Mouse (Mus musculus) c-Kit-positive CD71-negative TER-119-negative erythroid progenitor cells, embryonic 14.5 days (primary cell): ENCODE data around the gene Miox.
A peak's percentile ranks its signal among the peaks of the same experiment; 100 is the strongest.

ENCODE experiments used
- DNase-seq: peaks from one replicate; pipeline ENCODE4 v3.0.0-alpha.2; 2013; ENCODE audit warnings: low read depth

Gene Miox

DNA sequence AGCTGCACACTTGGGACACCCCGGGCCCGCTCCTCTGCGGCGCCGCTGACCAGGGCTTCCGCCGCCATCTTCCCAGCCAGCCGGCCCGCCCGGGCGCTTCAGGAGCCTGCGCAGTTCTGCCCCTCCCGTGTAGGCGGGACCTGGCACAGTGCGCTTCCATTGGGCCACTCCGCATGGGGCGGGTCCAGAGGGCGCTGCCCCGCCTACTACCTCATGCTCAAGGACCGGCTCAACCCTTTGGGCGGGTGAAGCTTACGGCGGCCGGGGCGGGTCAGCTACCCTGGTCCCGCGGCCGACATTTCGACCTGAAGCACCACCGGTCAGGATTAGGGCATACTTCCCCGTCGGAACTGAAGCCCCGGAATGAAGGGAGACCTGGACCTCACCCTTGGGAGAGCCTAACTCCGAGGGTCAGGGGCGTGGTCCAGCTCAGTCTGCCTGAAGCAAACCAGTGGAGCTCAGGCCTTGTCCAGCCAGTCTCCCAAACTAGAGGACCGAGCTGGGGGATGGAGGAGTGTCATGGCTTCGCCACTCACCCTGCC, 18.9 kb upstream of the Miox start, which contains the start of gene Sbf1:
Gene Sbf1, minus strand, starts transcription at position 122 of the 542 bp plus-strand sequence.
- peak; percentile 94 for DNase-seq

DNA sequence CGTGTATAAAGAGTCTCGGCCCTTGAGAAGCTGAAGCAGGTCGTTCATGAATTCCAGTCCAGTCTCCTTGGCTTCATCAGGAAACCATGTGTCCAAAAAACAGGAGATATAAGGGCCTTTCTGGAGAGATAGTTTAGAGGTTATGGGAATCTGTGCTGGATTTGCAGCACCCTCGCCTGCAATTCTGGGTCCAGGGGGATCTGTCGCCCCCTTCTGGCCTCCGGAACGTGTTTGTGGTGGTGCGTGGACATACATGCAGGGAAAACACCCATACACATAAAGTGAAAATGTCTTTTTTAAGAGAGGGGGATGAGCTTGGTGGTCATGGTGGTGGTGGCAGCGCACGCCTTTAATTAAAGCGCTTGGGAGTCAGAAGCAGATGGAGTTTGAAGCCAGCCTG, 18.1 kb upstream of the Miox start:
- no peak for DNase-seq

DNA sequence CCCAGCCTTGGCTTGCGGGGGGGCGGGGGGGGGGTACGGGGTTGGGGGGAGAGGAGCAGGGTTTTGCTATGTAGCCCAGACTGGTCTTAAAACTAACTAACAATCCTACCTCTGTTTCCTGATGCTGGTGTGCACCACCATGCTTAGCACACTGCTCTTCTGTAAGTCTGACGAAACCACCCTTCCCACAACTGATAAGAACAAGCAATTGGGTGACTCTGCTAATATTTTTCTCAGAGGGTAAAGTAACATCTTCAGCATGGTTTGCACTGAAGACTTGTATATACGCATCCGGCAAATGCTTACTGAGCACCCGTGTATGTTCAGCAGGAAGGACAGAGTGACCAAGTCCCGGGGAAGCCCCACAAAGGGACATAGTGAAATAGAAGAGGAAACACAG, 12.9 kb upstream of the Miox start:
- DNase-seq = no peak

DNA sequence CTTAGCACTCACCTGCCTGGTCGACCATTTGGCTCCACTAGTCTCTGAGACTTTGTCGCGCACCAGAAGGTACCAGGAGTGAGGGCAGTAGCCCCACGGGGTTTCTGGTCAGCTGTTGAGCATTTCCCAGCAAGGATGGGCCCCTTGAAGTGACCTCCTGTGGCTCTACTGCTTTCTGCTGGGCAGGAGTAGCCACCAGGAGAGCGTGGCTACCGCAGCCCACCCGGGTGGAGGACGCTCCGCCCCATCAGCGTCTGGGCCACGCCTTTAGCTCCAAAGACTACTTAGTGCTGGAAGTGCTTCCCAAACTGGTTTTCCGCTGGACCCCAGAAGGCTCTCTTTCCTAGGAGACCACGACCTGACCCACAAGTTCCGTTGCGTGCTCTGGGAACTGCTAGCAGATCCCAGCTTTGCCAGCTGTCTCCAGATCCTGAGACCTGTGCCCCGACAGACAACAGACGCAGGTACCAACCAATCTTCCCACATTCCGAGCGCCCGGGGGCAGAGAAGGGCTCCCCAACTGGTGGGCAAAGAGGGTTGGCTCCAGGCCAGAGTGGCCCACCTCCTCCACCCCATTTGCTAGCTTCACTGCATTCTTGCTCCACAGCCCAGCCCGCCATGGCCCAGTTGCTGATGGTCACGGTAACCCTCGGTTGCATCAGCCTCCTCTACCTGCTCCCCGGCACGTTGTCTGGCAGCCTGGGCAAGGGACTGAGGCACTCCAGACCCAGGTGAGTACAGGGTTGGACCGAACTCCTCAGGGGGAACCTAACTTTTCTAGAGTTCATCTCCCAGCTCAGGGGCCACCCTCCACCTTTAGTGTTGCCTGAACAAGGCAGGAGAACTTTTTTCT, 11.3 kb upstream of the Miox start, which contains the start of gene Adm2:
Gene Adm2, plus strand, starts transcription at position 51 of the 853 bp plus-strand sequence.
- no peak for DNase-seq

DNA sequence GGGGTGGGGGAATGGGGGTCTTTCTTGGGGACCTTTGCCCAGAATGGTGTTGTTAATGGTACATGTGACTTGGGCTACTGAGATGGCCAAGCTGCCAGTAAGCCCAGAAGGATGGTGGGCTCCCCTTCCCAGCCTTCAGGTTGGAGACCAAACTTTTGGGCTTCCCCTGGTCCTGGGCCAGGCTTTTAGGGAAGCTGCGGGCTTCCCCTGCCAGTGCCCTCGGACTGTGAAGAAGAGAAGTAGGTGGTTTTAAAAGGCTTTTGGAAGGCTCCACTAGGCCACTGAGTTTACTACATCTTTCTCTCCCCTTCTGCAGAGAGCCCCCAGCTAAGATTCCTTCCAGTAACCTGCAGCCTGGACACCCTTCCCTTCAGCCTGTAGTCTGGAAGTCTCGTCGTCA, 10.5 kb upstream of the Miox start:
- DNase-seq = no peak

DNA sequence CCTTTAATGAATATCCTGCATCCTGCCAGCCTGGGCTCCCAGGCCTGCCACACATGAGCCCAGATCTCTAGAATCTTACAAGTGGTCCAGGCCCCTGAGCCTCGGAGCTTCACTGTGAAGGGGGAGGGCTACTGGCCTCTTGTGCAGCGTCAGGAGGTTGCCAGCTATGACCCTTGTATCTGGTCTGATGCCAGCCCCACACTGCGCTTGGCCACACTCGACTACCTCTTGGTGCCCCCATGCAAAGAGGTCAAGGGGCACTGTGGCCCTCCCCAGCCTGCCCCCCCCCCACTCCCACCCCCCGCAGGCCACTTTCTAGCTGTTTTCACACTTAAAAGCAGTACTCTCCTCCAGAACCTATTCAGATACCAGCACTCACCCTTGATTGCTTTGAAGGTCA, 7.8 kb upstream of the Miox start:
- no peak for DNase-seq

DNA sequence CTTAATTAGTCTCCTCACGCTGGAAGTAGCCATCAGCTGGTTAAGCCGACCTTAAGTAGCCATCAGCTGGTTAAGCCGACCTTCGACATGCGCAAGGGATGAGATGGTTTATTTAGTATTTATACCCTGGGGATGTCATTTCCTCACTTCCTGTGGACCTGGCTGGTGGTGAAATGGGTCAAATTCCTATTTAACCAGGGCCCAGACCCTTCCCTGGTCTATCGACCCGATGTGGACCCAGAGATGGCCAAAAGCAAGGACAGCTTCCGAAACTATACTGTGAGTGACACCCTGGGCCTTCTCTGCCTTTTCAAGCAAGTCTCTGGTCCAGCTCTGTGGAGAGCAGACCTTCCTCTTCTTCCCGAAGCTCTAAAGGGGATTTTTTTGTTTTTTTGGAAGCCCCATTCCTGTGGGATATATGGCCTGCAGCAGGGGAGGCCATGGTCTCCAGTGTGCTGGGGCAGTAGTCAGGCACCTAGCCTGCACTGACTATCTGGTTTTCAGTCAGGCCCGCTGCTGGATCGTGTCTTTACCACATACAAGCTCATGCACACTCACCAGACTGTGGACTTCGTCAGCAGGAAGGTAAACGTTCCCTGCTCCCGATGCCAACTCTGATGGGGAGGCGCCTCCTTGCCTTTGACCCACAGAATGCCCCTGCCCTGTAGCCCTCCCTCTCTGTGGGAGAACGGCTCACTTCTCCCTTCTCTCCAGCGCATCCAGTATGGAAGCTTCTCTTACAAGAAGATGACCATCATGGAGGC, 758 bp downstream of the Miox start:
- DNase-seq = no peak

DNA sequence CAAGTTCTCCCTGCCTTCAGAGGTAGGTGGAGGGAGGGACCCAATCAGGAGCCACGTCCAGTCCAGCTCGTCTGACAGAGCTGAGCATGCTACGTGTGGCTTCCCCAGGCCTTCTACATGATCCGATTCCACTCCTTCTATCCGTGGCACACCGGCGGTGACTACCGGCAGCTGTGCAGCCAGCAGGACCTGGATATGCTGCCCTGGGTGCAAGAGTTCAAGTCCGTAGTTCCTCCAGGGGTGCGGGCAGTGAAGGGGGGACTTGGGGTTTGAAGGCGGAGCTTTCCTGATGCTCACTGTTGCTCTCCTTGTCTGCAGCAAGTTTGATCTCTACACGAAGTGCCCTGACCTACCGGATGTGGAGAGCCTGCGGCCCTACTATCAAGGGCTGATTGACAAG, 2.2 kb downstream of the Miox start:
- DNase-seq = no peak

DNA sequence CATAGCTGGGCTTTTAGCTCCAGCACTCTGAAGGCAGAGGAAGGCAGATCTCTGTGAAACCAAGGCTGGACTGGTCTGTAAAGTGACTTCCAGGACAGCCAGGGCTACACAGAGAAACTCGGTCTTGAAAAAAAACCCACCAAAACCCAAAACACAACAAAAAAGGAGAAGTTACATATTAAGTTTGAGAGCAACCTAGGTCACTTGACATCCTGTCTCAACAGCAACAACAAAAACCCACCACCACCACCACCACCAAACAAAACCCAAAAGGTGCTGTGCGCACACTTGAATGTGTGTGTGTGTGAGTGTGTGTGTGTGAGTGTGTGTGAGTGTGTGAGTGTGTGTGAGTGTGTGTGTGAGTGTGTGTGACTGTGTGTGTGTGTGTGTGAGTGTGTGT, 5.5 kb downstream of the Miox start:
- DNase-seq = no peak

DNA sequence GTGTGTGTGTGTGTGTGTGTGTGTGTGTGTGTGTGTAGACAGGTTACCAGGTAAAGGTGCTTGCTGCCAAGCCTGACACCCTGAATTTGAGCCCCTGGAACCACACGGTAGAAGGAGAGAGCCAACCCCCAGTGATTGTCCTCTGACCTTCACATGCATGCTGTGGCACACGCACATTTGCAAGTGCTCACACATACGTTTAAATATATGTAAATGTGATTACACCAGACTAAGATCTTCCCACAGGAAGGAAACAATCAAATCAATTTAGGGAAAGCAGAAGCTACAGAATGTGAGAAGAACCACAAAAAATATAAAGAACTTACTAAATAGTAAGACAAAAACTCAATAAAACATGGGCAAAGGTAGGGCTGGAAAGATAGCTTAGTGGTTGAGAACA, 5.9 kb downstream of the Miox start:
- no peak for DNase-seq

DNA sequence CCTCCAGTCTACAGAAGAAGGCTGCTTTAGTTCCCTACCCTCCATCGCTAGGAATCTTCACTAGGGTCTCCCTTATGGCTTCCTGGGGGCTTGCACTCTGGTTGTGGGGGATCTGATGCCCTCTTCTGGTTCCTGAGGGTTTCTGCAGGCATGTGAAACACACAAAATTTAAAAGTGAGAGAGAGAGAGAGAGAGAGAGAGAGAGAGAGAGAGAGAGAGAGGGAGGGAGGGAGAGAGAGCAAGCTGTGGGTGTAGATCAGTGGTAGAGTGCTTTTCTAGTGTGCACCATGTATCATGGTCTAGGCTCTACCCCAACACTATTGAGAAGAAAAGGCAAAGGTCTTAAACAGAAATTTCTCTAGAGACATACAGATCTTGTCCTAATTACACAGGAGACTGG, 7.5 kb downstream of the Miox start:
- DNase-seq = no peak

DNA sequence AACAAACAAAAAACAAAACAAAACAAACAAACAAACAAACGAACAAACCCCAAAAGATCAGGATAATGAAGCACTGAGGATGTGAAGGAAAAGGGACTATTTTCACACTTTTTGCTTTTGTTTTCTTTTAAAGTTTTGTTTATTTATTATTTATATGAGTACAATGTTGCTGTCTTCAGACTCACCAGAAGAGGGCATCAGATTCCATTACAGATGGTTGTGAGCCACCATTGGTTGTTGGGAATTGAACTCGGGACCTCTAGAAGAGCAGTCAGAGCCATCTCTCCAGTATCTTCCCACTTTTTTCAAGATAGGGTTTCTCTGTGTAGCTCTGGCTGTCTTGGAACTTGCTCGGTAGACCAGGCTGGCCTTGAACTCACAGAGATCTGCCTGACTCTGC, 9.1 kb downstream of the Miox start:
- no peak for DNase-seq

DNA sequence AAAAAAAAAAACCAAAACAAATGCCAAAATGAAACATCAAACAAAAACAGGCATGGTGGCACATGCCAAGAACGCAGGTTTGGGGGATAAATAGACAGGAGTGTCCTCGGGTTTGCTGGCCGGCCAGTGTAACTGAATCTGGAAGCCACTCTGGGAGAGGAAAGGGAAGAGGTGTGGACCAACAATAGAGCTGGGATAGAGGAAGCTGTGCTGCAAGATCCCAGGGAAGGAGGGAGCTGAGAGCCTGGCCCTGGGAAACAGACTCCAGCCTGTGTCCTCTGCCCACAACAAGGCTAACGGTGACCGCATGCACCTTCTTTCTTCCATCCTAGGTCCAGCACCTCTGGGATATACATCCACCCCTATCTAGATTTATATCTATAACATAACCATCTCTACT, 16.2 kb downstream of the Miox start:
- no peak for DNase-seq

DNA sequence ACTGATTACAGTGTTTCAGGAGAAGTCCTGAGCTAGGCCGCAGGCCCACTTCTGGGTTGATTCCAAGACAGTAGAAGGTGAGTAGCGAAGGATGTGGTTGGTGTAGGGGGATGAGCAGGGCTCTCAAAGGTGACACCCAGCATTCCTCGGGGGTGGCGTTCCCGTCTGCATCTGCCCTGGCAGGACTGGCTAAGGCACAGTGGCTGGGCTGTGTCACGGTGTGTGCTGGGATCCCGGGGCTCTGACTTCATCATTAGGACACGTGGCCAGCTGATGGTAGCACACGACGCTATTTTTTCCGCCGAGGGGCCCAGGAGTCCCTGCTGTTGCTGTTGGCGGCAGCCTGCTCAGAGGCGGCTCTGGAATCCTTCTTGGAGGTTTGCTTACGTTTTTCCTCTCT, 17.1 kb downstream of the Miox start:
- DNase-seq = no peak

DNA sequence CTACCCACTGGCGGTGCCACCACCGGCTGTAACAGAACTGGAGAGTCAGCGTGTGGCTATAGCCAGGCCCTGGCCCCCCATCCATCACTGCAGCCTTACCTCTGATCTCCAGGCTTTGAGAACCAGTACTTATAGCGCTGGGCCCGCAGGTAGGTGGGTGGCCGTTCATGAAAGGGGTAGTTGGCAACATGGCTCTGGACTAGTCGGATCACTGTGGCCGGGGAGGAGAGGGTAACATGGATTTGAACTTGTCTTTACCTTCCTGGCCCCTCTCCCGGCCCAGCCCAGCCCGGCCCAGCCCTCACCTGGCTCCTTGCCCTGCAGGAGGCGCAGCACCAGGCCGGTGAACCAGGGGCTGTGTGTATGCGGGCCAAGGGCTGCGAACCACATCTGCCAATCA, 17.9 kb downstream of the Miox start:
- no peak for DNase-seq

DNA sequence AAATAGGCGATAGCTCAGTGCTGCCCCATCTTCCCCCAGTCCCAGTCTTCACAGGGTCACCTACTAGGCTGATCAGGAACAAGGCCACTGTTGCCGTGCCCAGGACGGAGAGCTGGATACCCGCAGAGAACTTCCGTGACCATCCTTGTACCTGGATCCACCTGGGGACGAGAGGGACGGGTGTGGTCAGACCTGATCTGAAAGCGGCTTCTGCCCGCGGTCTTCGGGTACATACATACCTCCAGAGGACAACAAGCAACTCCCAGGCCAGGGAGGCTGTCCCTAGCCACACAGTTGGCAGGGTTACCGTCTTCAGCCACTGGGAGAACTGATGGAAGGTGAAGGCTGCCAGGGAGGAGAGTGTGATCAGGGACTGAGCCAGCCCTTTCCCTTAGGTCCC, 18.6 kb downstream of the Miox start:
- DNase-seq = no peak

DNA sequence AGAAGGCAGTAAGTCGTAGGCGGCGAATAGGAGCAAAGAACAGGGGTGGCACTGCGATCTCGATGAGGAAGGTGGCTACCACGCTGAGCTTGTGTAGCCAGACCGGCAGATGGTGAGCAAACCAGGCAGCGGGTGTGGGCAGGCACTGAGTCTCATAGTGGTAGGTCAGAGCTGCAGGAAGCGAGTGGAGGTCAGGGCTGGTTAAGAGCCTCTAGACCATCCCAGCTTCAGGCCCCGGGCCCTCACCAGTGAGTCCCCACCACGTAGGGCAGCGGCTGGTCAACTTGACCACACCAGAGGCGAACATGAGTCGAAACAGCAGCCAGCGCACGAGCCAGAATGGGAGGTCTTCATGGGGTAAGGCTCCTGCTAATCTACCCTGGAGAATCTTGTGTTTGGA, 19.6 kb downstream of the Miox start:
- DNase-seq = no peak

DNA sequence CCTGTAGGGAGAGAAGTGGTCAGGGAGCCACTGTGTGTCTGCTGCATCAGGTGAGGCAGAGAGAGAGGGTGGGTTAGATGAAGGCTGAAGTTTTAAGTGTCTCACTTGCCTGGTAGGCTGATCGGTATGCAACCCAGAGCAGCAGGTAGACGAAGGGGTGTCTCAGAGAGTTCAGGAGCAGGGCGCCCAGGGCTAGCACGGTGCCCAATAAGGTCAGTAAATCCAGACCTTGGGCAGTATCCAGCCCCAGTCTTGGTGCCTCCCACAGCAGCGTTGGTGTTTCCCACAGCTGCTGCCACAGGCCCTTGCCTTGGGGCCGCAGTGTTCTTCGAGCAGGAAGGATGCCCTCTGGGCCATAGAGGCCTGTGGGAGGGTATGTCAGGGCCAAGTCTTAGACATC, 20.3 kb downstream of the Miox start:
- DNase-seq = no peak

DNA sequence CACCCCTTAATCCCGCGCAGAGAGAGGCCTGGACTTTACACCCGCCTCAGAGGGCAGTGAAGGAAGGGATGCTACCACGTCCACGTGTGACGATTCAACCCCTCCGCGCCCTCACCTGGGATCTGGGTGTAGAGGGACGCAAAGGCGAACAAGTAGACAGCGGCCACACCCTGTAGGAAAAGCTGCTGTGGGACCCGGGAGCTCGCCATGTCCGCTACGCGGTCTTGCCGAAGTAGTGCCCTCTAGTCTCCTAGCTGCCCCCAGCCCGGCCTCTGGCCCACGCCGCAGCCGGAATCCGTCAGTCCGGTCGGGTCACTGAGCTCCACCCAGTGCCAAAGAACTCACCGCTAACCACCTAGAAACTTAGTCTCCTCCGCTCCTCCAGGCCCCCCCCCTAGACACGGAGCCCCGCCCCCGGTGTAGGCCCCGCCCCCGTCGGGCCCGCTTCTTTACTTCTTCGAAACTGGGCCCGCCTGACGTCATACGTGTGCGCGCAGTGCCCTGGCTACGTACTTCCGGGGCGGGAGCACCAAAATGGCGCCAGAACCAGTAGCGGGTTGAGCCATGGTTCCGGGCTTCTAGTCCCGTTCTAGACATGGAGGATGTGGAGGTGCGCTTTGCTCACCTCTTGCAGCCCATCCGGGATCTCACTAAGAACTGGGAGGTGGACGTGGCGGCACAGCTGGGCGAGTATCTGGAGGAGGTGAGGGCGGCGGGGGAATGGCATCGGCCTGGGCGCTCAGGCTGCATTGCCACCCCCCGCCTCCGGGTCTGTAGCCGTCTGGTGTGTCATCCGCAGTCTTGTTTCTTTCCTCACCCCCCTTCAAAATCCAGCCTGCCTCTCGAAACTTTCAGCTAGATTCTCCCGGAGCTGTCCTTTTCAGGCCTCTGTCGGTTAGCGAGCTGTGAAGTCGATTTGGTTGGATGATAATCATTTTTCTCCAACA, 21.3 kb downstream of the Miox start, which contains the start of the genes Lmf2 and Ncaph2:
Gene Lmf2, minus strand, starts transcription at position 419 of the 947 bp plus-strand sequence.
Gene Ncaph2, plus strand, starts transcription at position 479 of the 947 bp plus-strand sequence.
- peak; percentile 96 for DNase-seq

DNA sequence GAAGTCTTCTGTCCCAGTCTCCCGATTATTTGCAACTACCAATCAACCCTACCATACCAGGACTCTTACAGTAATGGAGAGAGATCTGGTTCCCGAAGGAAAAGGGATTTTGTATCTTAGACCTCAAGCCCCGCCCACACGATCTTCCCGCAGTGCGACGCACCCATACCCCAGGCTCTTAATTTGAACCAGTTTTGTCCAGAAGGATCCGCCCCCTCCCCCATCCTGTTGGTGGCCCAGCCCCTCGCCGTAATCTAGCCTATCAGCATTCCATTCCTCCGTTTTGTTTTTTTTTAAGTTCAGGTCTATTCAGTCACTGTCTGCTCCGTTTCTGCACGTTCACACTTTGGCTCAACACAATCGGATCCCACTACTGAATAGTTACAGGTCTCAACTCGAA, 22.2 kb downstream of the Miox start:
- peak; percentile 86 for DNase-seq

DNA sequence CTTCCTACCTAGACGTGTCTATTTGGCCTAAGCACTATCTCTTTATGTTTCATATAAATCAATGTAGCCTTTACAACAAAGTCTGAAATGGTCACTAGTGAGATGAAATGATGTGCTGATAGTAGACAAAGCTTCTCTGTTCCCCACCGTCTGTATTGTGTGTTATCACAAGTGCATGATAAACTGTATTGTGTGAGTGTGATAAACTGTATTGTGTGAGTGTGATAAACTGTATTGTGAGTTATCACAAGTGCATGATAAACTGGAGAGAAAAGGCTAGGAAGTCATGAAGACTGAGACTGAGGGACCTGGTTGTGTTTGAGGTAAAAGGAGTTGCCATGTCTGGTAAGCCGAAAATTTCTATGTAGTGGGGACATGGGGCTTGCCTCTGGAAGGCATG, 24.6 kb downstream of the Miox start:
- DNase-seq = no peak

DNA sequence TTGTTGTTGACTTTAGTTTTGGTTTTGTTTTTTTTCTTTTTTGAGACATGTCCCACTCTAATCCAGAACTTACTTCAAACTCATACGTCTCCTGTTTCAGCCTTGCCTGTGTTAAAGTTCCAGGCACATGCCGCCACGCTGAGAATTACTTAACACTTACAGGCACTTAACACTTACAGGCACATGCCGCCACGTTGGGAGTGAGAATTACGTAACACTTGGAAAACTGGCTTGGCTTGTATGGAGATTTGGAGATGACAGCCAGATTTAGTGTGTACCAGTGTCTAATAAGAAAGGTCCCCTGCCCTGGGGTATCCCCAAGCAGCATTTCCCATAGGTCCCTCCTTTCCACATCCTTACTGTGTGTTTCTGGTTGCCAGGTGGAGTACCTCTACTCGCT, 28.9 kb downstream of the Miox start:
- no peak for DNase-seq
